Mouse (Mus musculus) MEL (cell line): ENCODE measurements around the gene Thap11.

Source experiments
- GATA1 ChIP-seq: IDR thresholded peaks from 2 replicates; pipeline ENCODE4 v1.6.1; 2011; ENCODE audit warnings: low read depth, low read length, improper control_type of control experiment
- HCFC1 ChIP-seq: IDR thresholded peaks from 2 replicates; pipeline ENCODE4 v1.6.1; 2012; ENCODE audit warnings: low read depth, mild to moderate bottlenecking, inconsistent platforms, low read length, improper control_type of control experiment, moderate library complexity
- KAT2A ChIP-seq: conservative IDR thresholded peaks from 2 replicates; pipeline ENCODE4 v1.6.1; 2012; ENCODE audit warnings: low read depth, low read length, improper control_type of control experiment, inconsistent platforms
- MAFK ChIP-seq: IDR thresholded peaks from 2 replicates; pipeline ENCODE4 v1.6.1; 2011; ENCODE audit warnings: low read depth, mild to moderate bottlenecking, low read length, improper control_type of control experiment, borderline replicate concordance
- POLR2A ChIP-seq, 2 experiments: IDR thresholded peaks; 2 replicates each; pipeline ENCODE4 v1.6.1; 2011 to 2012; ENCODE audit warnings: low read length in 2 of 2, mild to moderate bottlenecking in 2 of 2, control low read depth in 1 of 2, improper control_type of control experiment in 1 of 2, low read depth in 1 of 2, moderate library complexity in 1 of 2; ENCODE audit not compliant: control insufficient read depth in 1 of 2, insufficient read depth in 1 of 2, poor library complexity in 1 of 2
- POLR2AphosphoS5 ChIP-seq: IDR thresholded peaks from 2 replicates; pipeline ENCODE4 v1.6.1; 2012; ENCODE audit warnings: low read depth, borderline replicate concordance, mild to moderate bottlenecking, inconsistent platforms, low read length, moderate library complexity, mixed read lengths
- USF1 ChIP-seq: IDR thresholded peaks from 2 replicates; pipeline ENCODE4 v1.6.1; 2014; ENCODE audit warnings: low read depth, mild to moderate bottlenecking, inconsistent platforms, low read length, improper control_type of control experiment, moderate library complexity

- 0 out of 2 replicates have a peak, but pooled peaks have one; percentile 73 for TF ChIP-seq POLR2AphosphoS5
- TF ChIP-seq POLR2A (IDR thresholded peaks at IDR 0.05; ENCODE audit: control insufficient read depth in 1 of 2, insufficient read depth in 1 of 2, low read depth in 1 of 2, low read length in 2 of 2, poor library complexity in 1 of 2): peak; percentile 83 to 86
- no peak for TF ChIP-seq MAFK
- peak; percentile 99 for TF ChIP-seq KAT2A
- TF ChIP-seq GATA1: no peak
- TF ChIP-seq HCFC1: peak; percentile 95
- no peak for TF ChIP-seq USF1
Measured at GRCm38 (mm10) chr8:105826861-105827848, 27.8 kb upstream of the Thap11 start, which contains the start of the genes Ranbp10 and Tsnaxip1.
